Mouse (Mus musculus) erythroblast, embryonic 14.5 days (primary cell): ENCODE data around the gene Eaf1. TPM values are rescaled to one million over a fixed set of nuclear protein-coding genes. Genes with fewer than 3 reads are reported as not detected.

Source experiments
- H3K27me3 ChIP-seq: 2 replicates; pipeline ENCODE4 v1.6.1; 2012; ENCODE audit warnings: inconsistent platforms; ENCODE audit not compliant: control insufficient read depth
- H3K36me3 ChIP-seq: 2 replicates; pipeline ENCODE4 v1.6.1; 2012; ENCODE audit warnings: mild to moderate bottlenecking, inconsistent platforms; ENCODE audit not compliant: control insufficient read depth
- H3K4me1 ChIP-seq: 2 replicates; pipeline ENCODE4 v1.6.1; 2012; ENCODE audit warnings: inconsistent platforms; ENCODE audit not compliant: control insufficient read depth
- H3K4me3 ChIP-seq: replicated peaks from 2 replicates; pipeline ENCODE3; 2012; ENCODE audit warnings: moderate library complexity, mild to moderate bottlenecking, inconsistent platforms
- H3K9me3 ChIP-seq: 2 replicates; pipeline ENCODE4 v1.6.1; 2012; ENCODE audit warnings: low read length, inconsistent platforms, mixed read lengths; ENCODE audit not compliant: control insufficient read depth
- GATA1 ChIP-seq: IDR thresholded peaks from 2 replicates; pipeline ENCODE4 v1.6.1; 2012; ENCODE audit warnings: low read length, inconsistent platforms, mixed read lengths
- TAL1 ChIP-seq: IDR thresholded peaks from 3 replicates; pipeline ENCODE4 v1.6.1; 2012; ENCODE audit warnings: low read length, inconsistent platforms, mixed read lengths
- polyA plus RNA-seq: library from polyadenylated mRNA; stranded (reverse); fragments of >175 nt; gene quantifications from 2 replicates; pipeline ENCODE4 v1.2.3, GENCODE M21; 2012

Gene Eaf1
- polyA plus RNA-seq, 1 experiment = 27.2 TPM

DNA sequence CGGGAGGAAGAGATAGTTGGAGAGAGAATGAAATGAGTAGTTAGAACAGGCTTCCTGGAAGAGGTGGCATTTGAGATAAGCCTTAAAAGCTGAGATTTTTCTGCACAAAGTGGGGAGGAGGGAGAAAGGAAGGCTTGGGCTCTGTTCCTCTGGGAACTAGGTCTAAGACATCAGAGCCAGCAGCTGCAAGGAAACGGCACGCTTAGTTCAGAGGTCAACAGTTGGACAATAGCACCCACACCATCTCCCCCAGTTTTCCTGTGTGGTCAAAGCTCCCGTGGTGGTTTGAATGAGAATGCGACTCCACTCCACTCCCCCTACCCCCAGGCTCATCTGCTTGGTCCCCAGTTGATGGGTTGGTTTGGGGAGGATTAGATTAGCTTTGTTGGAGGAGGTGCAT, 65.0 kb downstream of the Eaf1 start:
- TF ChIP-seq GATA1 (no peak), TAL1 (no peak)

More for the DNA sequence above, 65.0 kb downstream of the Eaf1 start:
- no peak overlapping the region for H3K4me3 ChIP-seq
- H3K9me3 ChIP-seq = no peaks in the 10 kb centered on the region
- no peaks in the 10 kb centered on the region; the same call in 1 of the 2 replicates for H3K4me1 ChIP-seq
- H3K36me3 ChIP-seq = no peaks in the 10 kb centered on the region
- H3K27me3 ChIP-seq = peaks cover 14% of the 10 kb centered on the region

Other genes with a start within 250 kb of the Eaf1 start
- 0.21 and 0.27 TPM in 2 replicates for gene Phf7, start 243.1 kb upstream of the Eaf1 start, polyA plus RNA-seq
- 6.7 and 6.9 TPM in 2 replicates for gene Bap1, start 242.9 kb upstream of the Eaf1 start, polyA plus RNA-seq
- 0.01 TPM in 1 of 2 replicates, not detected in the other for gene Dnah1, start 170.5 kb upstream of the Eaf1 start, polyA plus RNA-seq
- gene Capn7, start 157.8 kb upstream of the Eaf1 start, polyA plus RNA-seq = 0.11 and 0.19 TPM in 2 replicates
- 0.04 and 0.12 TPM in 2 replicates for gene Sh3bp5, start 58.3 kb upstream of the Eaf1 start, polyA plus RNA-seq
- 0.26 and 0.28 TPM in 2 replicates for gene Mettl6, start 641 bp downstream of the Eaf1 start, polyA plus RNA-seq
- gene Colq, start 96.9 kb downstream of the Eaf1 start, polyA plus RNA-seq = not detected in 2 replicates
- gene Gm49387, start 146.5 kb downstream of the Eaf1 start, polyA plus RNA-seq = not detected in 2 replicates
- 0.26 and 0.30 TPM in 2 replicates for gene Btd, start 146.6 kb downstream of the Eaf1 start, polyA plus RNA-seq
- gene Hacl1, start 146.9 kb downstream of the Eaf1 start, polyA plus RNA-seq = 0.04 and 0.50 TPM in 2 replicates